Mouse (Mus musculus) spleen, postnatal 36 days (tissue): ENCODE data around the gene Raly.

Experiments
- DNase-seq, 2 experiments: peaks; one replicate each; pipeline ENCODE4 v3.0.0; 2022; ENCODE audit warnings: low spot score in 2 of 2, mixed read lengths in 1 of 2

Raly gene

DNA sequence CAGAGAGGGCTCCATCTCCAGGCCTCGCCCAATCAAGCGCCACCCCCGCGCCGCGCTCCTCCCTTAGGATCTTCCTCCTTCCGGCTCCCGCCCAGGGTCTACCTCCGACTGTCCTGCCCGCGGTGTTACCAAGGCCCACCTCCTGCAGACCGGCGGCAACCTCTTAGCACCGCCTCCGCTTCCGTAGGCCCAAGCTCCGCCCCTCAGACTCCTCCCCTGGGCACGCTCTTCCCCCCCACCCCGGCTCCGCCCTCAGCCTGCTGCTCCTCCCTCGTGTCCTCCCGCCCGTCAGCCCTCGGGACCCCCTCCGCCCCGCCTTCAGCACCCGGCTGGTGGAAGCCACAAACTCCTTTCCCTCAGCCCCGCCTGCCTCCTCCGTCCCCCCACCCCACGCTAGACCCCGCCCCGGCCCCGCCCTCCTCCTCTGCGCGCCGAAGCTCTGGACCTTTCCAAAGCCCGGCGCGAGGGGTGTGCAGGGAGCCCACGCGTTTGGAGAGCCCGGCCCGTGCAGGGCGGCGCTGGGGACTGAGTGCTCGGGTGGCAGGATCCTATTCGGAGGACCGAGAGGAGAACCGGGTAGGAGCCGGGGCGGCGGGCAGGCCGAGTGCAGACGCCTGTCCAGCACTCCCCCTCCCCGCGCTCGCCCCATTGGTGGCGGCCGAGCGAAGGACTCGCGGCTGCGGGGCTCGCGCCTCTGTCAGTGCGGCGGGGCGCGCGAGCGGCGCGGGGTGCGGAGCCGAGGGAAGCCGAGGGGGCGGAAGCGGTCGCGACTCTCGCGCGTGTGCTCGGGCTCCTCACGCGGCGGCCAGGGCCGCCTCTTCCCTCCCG lies at the start of gene Raly, which contains the start of gene a:
TSS of gene Raly (plus strand) at position 441 of the 828 bp plus-strand sequence.
TSS of gene a (plus strand) at position 747 of the 828 bp plus-strand sequence.
- peak; percentile 98 to 99 for DNase-seq

DNA sequence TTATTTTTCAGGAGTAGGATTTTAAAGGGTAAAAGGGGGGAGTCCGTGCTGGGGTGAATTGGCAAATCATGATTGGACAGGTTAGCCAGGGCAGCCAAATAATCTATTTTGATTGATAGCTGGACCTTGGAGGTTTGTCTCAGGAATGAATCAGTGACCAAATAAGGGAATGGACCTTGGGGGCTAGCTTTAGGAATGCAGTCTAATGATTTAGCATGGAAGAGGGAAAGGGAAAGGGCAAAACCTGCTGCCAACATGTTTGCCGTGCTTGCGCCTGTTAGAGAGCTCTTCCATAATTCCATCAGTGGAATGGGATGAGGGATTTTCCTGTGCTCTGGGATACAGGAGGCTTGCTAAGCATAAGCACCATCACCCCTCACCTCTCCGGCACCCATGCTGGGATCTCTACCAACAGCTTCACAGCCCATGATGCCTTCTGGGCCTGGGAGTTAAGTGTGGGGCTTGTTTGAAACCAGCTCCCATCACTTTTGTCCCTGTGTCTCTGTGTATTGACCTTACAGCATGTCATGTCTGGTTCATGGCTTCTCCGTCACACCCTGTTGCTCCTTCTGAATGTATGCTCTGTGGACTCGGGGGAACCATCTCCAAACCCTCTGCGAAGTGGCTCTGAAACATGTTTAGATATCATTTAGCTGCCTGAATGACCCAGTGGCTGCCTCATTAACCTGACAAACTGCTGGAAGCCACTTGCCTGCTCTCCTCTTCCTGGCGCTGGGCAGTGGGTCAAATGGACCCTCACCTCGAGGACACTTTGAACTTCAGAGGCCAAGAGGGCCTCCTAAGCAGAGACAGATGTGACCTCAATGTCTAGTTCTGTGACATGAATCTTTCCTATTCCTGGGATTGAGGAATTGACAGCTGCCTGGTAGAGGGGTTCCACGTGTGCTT lies 47.7 kb upstream of the Raly start:
- DNase-seq: no peak

DNA sequence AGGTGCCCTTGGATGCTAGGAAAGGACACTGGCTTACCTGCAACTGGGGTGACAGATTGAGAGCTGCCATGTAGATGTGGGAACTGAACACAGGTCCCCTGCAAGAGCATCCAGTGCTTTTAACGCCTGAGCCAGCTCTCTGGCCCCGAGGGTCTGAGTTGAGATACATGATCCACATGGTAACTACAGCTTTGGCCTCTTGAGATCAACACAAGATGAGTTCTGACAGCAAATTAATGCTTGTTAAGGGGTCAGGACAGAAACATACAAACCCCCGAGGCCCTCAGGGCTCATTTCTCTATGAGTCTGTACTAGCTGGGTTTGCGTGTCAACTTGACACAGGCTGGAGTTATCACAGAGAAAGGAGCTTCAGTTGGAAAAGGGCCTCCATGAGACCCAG lies 47.0 kb upstream of the Raly start:
- no peak for DNase-seq

DNA sequence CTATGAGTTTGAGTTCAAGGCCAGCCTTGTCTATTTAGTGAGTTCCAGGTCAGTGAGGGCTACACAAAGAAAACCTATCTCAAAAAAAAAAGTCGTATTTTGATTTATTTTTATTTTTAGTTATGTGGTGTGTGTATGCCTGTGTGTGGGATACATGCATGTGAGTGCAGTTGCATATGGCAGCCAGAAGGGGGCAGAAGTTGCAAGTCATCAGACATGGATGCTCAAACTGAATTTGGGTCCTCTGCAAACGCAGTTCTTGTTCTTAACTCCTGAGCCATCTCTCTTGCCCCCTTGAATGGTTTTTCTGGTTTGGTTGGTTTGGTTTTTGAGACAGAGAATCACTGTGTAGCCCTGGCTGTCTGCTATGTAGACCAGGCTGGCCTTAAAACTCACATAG lies 42.5 kb upstream of the Raly start:
- no peak for DNase-seq

DNA sequence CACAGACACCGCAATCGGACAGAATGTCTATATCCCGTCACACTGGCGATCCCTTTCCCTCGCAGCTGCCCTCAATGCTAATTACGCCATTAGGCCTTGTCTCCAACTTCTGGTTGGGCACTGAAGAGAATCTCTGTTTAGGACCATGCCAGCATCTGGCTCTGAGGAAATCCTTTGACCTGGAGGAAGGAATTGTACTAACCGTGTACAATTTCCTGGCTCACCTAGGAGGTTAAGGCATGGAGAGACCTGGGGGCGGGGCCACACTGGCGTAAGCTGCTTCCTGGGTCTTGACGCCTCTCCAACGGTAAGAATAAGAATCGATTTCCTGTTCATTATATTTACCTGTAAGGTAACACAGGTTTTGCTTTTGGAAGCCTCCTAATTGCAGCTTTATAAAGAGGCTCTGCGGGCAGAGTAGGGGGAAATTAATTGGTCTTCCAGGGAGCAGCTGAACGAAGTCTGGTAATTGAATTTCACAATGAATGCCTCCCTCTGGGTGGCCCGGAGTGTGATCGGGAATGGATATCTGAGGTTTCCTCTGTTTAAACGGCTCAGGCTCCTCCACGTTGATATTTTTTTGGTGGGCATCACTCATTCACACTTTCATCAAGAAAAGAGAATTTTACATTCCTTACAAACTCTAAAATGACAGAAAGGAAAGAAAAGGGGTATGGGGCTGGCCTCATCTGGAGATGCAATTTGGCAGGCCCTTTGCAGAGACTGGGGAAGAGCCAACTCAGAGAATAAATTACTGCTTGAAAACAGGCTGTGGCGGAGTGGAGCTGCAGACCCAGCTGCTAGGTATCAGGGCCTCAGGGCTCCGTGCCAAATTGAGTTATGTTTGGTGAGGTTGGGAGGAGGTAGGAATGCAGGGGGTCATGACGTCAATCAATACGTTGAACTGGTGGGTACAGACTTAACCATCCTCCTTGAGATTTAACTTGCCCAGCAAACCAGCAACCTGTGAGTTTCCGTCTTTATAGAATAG lies 41.6 kb upstream of the Raly start:
- DNase-seq: no peak

DNA sequence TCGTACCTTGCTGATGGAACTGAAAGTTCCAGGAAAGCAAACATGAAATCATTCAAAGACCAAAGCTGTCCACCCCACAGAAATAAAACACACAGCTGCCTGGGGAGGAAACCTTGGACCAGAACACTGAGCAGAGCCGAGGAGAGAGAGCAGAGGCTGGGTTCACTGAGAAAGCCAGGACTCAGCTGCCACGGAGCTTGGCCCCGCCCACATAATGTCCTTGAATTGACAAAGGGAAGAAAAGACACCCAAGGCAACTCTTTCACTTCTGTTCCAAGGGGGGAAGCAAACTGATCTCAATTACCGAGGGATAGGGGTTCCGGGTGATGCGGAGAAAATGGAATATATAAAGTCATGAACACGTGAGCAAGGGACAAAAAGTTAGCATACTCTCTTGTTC lies 39.0 kb upstream of the Raly start:
- no peak for DNase-seq

DNA sequence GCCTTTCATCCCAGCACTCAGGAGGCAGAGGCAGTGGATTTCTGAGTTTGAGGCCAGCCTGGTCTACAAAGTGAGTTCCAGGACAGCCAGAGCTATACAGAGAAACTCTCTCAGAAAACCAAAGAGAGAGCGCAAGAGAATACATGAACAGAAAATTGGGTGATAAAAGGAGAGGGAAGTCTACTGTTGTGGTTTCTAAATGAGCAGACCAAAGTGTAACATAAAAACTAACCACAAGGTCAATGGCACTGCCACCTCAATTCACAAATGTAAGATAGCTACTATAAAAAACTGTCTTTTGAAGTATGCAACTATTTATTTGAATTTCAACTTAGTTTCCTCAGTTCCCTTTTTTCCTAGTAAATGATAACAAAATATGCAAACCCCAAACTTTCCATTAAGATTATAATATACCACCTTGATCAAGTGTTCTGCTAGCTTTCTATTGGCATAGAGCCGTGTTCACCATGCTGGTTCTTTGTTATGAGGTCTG lies 36.8 kb upstream of the Raly start:
- no peak for DNase-seq

DNA sequence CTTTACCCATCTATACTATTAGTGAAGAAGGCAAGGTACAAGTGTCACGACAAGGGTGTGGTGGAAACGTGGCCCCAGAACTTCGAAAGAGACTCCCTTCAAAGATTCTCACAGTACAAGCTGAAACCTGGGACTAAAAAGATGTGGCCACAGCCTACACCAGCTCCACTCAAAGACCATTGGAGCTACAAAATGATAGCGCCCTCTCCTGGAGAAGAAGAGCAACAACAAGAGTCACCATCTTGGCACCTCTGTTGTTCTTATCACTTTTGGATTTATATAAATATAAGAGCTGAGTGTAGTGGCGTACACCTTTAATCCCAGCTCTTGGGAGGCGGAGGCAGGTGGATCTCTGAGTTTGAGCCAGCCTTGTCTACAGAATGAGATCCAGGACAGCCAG lies 35.1 kb upstream of the Raly start:
- no peak for DNase-seq

DNA sequence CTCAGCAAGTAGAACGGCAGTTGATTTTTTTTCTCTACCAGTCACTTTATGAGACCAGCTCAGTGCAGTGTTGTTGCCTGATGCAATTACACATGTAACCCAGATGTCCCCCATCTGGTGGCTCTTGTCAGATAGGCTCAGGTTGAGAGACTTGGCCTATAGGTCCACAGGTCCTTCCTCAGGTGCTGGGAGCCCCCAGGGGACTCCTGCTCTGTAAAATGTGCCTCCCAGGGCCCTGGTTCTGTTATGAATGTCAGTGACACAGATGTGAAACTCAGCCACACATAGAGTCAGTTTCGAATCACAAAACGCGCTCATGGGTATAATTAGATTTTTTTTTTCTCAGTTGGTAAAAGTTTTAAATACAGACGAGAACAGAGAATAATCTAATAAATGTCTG lies 33.2 kb upstream of the Raly start:
- peak in 1 of 2 experiments; percentile 31 for DNase-seq

DNA sequence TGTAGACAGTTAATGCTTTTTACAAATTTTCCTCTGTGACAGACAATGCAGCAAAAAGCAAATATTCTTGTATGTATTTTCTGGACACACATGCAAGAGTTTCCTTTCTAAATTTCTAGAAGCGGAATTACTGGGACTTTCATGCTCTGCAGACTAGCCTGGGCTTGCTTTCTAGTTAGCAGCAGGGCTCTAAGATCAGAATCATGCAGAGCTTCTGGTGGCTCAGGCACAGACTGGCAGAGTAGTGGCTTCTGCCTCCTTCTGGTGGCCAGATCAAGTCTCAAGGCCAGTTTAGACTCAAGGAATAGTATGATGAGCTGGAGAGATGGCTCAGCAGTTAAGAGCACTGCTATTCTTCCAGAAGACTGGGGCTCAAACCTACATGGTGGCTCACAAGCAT lies 32.4 kb upstream of the Raly start:
- no peak for DNase-seq

DNA sequence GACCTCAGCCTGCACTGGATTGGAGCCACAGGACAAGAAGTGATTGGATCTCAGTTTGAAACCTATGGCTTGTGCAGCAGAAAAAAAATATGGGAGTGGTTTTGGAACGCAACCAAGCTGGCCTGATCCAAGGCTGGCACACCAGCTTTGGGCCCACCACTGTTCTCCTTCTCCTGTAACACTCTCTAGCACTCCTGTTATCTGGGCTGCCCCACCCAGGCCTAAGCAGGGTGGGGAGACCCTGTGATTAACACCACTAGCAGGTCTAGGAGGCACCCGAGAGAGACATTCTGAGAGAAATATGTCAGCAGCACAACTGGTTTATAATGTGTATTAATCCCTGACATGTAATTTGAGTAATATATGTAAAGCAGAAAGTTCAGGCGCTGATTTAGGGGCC lies 27.7 kb upstream of the Raly start:
- DNase-seq: no peak

DNA sequence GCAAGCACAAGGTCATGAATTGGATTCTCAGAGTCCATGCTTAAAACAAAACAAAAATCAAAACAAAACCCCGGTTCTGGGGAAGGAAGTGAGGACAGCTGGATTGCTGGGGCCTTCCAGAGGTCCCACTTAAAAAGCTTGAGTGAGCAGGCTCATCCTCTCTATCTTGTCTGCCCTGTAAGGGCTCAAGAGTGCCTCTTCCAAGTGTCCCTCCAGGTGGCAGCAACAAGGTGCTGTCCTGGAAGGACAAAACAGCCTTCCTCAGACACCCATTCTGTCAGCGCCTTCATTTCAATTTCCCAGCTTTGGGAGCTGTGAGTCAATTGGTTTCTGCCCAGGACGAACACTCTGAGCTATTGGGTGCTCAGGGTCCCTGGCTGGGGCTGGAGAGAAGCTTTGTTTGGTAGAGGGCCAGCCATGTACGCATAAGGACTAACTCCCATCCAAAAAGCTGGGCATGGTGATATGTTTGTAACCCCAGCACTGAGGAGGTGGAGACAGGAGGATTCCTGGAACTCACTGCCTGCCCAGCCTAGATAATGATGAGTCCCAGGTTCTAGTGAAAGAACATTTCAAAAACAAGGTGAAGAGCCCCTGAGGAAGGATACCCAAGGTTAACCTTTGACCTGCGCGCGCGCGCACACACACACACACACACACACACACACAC lies 25.9 kb upstream of the Raly start:
- no peak for DNase-seq

DNA sequence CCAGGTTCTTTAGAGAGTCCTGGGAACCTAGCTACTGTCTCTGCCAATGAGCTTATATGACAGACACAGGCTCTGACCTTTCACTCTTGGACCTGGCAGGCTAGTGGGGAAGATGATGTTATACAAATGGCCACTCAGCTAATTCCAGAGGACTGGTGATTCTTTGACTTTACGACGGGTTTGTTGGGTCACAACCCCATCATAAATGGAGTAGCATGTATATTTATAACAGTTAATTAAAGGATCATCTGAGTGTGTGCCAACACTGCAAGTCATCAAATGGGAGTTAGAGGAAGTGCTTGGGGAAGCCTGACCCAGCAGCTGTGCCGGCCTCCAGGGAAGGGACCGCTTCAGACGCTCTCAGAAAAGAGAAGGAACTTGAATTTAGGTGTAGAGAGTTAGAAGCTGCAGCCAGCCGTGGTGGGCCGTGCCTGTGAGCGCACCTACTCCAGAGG lies 25.3 kb upstream of the Raly start:
- DNase-seq: no peak

DNA sequence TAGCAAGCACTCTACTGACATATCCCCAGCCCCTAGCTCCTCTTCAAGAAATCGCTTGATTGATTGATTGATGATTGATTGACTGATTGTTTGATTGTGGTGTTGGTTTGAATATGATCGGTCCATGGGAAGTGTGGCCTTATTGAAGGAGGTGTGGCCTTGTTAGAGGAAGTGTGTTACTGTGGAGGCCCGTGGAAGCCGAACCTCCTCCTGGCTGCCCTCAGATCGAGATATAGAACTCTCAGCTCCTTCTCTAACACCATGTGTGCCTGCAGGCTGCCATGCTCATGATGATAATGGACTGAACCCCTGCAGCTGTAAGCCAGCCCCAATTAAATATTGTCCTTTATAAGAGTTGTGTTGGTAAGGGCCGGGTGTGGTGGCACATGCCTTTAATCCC lies 23.8 kb upstream of the Raly start:
- DNase-seq: no peak

DNA sequence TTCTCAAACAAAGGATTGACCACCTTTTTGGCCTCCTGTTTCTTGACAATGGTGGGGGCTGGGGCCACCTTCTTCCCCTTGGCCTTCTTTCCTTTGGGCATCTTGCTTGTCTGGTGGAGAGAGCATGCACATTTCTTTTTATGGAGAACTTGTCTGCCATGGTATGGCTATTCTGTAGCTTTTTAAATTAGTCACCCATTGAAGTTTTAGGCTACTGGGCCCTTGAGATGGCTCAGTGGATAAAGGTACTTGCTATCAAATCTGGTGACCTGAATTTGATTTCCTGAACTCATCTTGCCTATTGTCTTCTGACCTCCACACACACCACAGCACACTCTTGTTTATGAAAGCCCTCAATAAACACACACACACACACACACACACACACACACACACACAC lies 21.0 kb upstream of the Raly start, which contains the start of gene Gm14214:
TSS of gene Gm14214 (minus strand) at position 101 of the 400 bp plus-strand sequence.
- DNase-seq: no peak

DNA sequence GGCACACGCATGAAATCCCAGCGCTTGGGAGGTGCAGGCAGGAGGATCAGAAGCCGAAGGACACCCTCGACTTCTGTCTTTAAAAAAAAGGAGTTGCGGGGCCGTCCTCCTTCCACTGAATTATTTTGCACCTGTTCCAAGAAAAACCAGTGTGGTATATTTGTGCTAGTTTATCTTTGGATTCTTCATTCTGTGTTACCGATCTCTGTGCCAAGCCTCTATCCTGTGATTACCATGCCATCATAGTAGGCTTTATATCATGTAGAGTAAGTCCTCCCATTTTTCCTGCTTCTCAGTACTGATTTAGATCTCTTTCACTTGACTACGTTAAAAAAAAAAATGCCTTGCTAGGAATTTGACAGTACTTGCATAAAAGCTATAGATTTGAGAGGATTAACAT lies 19.3 kb upstream of the Raly start:
- DNase-seq: no peak

DNA sequence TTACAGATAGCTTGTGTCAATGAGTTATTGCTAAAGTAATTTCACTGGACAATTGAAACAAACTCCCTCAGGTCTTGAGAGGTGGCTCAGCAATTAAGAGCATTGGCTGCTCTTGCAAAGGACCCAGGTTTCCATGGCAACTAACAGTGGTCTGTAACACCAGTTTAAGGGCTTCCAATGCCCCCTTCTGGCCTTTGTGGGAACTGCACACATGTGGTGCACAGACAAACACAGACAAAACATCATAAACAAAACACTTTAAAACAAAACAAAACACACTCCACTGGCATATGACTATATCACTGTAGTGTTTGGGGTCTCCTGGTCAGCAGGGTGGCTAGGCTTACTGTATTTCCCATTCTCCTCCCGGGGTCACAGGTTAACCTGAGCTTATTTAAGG lies 16.9 kb upstream of the Raly start:
- no peak for DNase-seq

DNA sequence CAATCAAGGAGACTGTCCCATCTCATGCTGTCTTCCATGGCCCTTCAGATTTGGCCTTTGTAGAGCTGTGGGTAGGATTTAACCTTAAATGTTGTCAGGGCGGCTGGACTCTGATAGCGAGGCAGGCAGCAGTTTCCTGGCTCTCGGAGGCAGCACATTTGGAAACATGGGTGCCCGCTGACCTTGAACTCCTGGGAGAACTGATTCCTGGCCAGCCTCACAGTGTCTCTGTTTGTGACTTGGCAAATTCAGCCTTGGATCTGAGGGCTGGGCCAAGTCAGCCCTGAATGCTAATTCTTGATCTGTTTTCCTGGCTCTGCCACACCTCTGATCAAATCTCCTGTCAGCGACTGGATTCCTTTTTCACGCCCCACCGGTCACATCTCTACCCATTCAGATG lies 14.4 kb upstream of the Raly start:
- no peak for DNase-seq

DNA sequence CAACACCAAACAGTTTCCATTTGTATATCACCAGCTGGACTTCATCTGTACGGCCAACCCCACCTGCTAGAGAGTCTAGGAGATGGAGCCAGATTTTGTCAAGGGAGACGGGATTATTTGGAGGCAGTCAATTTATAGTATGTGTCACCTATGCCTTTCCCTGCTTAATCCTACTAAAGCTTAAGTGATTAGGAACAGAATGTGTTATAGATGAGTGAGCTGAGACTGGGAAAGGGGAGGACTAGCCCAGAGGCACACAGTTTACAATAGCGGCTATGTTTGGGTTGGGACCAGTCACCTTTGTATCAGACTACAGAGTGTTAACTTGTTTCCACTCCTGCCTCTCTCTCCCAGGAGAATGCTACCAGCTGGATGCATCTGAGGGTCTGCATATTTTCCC lies 11.2 kb upstream of the Raly start:
- no peak for DNase-seq

DNA sequence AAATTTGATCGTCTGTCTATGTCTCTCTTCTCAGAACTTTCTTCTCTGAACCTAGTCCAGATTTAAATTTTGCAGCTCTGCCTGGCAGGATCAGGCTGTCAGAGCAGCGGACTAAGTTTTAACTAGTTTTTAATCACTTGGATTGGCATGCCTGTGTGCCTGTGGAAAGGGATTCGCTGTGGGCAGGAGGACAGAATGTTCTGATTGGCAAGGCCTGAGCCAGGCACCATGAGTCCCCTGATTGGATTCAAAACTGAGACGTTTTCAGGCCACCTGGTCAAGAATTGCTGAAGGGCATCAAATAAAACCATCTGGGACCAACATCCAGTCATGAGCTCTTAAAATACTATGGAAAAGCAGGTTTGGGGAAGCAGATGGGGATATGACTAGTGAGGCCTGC lies 8.5 kb upstream of the Raly start:
- no peak for DNase-seq
